Mouse (Mus musculus): ENCODE measurements around the gene Actl10.

GRCm38 (mm10) chr2:154507076-154507475 is 44.5 kb upstream of the Actl10 start:
- no peak for TF ChIP-seq FLI1 (IDR thresholded peaks at IDR 0.05; ENCODE audit: low read length)
- TF ChIP-seq GATA1 (IDR thresholded peaks at IDR 0.05; ENCODE audit: borderline replicate concordance, low read length) = no peak

All from megakaryocyte, embryonic 14.5 days (primary cell).